Mouse (Mus musculus): ENCODE results near the gene Mylk.
A peak's percentile ranks its signal among the peaks of the same experiment; 100 is the strongest.

Mylk gene

DNA sequence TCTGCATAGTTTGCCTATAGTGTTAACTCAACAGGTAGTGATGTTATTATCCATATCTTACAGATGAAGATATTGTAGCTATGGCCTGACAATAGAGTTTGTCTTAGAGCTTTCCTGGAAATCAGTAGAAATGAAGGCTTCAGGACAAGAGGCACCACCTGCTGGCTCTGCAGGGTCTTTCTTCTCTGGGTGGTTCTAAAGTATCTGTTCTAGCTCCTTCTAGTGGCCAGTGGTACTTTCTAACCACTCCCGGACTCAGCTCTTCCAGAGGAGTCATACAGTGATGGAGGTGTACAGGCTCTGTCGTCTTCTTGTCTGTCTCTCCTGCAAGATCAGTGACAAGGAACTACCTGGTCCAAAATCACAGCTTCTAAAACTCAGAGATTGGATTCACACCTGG is 230.5 kb downstream of the Mylk start:
- DNase-seq (ENCODE audit: extremely low read depth, low read depth, low spot score): no peak

DNA sequence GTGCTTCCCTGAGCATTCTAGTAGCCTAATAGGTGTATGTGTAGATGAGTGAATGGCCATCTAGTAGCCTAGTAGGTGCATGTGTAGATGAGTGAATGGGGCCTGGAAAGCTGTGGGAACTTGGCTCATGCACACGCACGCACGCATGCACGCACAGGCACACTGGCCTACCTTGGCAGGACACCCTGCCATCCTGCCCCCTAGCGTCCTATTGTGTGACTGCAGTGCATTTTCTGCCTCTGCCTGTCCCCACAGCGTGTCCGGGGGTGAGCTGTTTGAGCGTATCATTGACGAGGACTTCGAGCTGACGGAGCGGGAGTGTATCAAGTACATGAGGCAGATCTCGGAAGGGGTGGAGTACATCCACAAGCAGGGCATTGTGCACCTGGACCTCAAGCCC is 231.6 kb downstream of the Mylk start:
- no peak for DNase-seq (ENCODE audit: extremely low read depth, low read depth, low spot score)

DNA sequence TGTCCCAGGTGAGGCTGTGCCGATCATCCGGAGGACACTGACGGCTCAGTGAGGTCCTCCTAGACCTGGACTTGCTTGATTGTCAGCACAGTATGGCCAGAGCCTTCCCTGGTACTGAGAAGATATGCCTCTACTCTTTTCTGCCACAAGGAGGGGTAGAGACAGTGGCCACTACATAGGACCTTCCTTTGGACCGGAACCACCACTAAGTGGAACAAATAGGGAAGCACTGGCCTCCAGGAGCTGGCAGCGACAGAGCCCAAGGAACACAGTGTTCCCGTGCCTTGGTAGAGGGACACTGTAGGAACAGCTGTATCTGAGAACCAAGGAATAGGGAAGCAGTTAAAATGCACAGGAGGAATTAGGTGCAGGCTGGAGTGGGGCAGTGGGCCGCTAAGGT is 233.0 kb downstream of the Mylk start:
- no peak for DNase-seq (ENCODE audit: extremely low read depth, low read depth, low spot score)

DNA sequence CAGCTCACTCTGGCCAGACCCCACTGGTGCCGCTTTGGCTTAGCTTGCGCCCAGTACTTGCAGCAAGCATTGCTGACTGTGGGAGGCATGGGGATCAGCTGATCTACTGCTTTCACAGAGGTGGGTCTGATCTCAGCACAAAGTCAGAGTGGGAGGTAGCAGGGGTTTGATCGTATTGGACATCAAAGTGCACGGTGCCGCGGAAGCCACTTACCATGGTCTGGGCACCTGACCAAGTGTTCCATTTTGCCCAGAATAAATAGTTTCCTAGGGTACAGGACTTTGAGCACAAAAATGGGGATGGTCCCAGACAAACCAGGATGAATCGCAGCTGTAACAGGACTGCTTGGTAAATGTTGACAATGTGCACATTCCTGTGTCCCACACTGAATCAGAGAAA is 236.0 kb downstream of the Mylk start:
- no peak for DNase-seq (ENCODE audit: extremely low read depth, low read depth, low spot score)

DNA sequence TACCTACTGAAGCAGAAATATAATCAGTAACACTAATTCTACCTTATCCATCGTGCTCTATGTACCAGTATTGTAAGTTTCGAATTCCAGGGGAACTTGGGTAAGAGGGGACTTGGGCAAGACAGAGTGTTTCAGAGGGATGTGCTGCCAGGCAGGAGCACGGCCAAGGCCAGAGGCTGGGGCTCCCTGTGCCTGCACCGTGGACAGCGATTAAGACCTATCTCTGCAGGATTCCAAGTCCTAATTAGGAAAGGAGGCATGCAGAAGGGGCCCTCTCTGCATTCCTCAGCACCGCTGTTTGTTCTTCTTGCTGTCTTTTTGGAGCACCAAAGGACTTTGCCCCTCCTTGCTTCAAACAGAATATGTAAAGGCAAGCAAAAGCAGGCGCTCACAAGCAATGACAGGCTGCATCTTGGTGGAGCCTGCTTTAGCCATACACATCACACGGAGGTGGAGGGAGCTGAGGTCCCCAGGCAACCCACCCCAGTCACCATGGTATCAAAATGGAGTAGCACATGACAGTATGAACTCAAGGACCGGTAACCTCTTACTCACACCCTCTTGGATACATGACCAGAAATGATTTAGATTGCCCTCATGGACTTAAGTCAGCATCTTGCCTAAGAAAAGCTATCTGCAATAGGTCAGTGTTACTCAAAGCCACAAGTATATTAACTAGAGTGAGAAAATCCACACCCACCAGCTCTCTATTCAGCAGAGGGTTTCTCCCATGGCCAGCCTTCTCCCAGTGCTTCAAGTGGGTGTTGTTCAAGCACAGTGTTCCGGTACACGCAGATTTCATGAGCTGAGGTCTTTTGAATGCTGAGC is 239.4 kb downstream of the Mylk start:
- peak; percentile 96 for DNase-seq (ENCODE audit: extremely low read depth, low read depth, low spot score)

DNA sequence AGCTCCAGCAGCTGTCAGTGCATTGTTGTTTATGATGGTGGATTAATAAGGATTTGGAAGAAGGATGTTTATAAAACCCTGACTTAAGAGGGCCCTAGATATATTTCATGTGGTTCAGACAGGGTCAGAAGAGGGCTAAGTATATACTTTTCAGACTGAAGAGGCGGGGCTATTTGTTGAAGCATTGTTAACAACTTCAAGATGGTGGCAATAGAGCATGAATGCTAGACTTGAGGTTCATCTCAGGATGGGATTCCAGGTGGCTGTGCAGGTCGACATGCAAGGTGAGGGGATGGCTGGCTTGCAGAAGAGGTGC is 240.0 kb downstream of the Mylk start:
- DNase-seq (ENCODE audit: extremely low read depth, low read depth, low spot score): no peak

DNA sequence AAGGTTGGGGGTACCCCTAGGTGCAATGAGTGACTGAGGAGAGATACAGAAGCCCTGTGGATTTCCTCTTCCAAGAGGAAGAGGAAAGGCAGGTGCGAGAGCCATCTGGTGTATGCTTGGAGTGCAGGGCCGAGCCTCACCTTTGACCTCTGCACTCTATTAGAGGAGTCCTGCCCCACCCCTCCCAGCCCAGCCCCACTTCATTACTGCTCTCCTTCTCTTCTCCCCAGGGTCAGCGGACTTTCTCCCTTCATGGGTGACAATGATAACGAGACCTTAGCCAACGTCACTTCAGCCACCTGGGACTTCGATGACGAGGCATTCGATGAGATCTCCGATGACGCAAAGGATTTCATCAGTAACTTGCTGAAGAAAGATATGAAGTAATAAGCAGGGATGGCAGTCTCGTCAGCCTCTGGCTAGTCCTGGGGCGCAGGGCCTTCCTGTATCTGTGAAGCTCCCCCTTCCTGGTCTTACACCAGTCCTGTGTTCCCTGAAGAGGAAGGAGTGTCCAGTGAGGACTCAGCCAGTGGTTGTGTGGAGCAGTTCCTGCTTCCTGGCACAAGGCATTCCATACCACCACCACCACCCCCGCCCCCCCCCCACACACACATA is 241.3 kb downstream of the Mylk start:
- peak; percentile 56 for DNase-seq (ENCODE audit: extremely low read depth, low read depth, low spot score)

DNA sequence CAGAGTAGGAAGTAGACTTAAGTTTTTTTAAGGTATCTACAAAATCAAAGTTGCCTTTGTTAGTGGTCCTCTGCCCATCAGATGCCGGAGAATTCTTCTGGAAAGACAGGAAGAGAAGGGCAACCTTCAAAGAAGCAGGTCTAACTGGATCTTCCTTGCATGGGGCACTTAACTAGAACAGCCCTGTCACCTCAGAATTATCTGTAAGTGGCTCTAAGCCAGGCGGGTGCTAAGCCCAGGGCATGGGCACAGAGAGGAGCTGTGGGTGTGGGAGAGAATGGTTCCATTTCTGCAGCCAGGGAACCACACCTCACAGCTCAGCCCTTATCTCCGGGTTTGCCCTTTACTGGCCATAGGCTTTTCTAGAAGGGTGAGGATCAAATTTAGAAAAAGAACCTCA is 246.4 kb downstream of the Mylk start:
- peak; percentile 82 for DNase-seq (ENCODE audit: extremely low read depth, low read depth, low spot score)

DNA sequence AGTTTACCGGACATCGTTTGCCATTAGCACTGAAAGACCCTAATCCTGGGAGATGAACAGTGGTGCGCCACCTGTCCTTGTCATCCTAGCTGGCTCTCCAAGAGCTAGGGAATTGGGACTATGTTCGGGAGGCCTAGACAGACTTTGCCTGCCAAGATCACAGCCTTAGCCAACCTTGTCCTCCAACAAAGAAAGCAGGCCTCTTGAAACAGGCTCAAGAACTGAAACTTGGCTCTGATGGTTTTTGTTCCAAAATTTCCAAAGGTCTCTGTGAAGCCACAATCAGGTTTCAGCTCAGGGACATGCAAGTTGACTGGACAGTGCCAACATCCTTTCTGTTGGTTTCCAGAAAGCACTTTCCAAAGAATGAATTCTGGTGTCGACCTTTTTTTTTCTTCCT is 247.8 kb downstream of the Mylk start:
- DNase-seq (ENCODE audit: extremely low read depth, low read depth, low spot score): peak; percentile 52

DNA sequence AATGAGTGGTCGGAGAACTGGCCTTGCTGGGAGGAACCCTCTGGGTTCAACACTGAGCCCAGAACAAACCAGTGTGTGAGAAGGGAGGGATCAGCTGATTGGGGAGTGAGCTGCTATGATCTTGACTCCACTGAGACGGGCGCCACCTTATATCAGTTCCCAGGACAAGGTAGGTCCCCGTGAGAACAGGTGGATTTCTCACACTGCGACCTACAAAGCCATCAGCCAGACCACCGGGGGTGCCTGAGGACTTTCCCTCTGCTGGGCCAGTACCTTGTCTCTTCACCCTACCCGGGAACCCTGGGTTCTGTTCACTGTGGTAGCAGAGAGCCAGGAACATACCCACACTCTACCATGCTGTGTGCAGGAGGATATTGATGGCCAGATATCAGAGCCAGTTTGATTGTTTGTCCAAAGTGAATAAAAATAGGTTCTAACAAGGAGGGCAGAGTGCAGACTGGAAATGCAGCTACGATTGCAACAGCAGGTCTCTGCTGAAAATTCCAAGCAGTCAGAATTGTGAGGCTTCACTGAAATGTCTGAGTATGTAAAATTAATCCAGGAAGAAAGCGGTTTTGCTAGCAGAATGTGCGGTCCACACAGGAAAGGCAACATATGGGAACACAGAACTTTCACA is 248.8 kb downstream of the Mylk start:
- no peak for DNase-seq (ENCODE audit: extremely low read depth, low read depth, low spot score)

DNA sequence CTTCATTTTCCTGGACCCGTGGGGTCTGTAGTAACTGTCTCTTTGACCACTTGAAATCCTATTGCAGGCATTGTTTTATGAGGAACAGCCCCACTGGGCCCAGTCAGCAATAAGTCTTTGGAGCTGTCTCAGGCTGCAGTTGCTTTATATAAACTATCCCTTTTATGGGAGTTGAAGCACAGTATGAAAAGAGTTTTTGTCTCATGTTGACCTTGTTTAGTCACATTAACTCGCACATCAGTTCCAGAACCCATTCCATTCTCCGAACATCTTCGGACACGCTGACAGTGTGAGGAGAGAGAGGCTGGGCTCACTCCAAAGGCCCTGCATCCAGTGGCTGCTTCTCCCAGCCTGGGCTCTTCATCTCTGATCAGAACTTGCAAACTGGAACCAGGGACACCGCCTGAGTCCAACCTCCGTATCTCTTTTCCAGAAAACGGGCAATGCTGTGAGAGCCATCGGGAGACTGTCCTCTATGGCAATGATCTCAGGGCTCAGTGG is 249.7 kb downstream of the Mylk start:
- no peak for DNase-seq (ENCODE audit: extremely low read depth, low read depth, low spot score)

DNA sequence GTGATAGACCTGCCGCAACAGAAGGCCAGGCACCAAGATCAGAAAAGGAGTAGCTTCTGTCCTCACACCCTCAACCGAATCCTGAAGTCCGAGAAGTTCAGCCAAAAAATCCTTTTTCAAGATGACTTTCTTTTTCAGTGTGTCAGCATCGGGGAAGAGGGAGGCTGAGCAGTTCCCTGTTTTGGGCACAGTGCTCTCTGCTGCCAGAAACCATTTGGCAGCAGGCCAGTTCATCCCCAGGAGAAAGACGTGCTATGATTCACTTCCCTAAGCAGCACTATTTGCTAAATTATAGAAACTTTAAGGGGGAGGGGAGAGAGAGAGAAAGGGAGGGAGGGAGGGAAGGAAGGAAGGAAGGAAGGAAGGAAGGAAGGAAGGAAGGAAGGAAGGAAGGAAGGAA is 251.1 kb downstream of the Mylk start:
- DNase-seq (ENCODE audit: extremely low read depth, low read depth, low spot score): no peak

DNA sequence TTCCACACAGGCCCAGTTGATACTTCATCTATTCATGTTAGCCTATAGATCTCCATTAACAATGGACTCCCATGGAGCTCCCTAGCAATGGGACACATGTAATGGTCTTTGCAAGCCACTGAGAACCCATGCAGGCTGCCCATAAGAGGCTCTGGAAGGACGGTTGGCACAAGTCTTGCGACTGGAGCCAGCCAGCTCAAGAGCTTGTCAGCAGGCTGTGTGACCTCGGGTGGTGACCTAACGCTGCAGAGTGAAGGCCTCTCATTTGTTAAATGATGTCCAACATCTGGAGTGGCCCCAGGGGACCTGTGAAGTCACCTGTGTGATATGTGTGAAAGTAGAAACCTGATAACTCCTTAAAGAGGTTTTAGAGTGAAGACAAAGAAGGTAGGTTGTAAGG is 252.0 kb downstream of the Mylk start:
- DNase-seq (ENCODE audit: extremely low read depth, low read depth, low spot score): no peak

DNA sequence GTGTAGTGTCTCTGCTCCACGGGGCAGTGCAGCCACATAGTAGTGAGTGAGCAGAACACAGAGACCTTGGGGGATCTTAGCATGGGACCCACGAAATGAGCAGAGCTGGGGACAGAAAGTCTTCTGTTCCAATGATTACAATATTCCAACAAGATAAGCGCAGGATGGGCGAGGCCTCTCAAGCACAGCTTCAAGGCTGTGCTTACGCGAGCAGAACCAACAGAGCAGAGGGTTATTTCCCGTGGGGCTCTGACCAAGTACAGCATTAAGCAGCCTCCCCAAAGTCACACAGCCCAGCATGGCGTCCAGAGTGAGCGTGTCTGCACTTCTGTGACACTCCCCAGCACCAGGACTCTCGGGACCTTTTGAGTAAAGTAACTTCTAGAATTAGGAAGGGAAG is 252.6 kb downstream of the Mylk start:
- no peak for DNase-seq (ENCODE audit: extremely low read depth, low read depth, low spot score)

DNA sequence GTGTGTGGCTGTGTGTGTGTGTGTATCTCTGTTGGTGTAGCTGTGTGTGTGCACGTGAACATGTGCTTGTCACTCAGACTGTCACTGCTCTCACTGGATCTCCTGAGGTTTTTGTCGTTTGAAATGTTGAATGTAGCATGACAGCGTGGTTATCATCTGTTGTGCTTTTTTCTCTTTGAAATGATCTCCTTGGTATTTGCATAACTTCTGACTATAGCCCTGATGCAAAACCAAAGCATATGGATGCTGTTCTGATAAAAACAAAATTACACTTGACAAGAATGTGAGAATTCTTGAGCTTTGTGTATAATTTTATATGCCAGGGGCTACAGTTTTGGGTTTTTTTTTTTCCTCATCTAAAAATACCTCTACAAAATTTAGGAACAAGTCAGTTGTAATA is 254.0 kb downstream of the Mylk start:
- DNase-seq (ENCODE audit: extremely low read depth, low read depth, low spot score): no peak

DNA sequence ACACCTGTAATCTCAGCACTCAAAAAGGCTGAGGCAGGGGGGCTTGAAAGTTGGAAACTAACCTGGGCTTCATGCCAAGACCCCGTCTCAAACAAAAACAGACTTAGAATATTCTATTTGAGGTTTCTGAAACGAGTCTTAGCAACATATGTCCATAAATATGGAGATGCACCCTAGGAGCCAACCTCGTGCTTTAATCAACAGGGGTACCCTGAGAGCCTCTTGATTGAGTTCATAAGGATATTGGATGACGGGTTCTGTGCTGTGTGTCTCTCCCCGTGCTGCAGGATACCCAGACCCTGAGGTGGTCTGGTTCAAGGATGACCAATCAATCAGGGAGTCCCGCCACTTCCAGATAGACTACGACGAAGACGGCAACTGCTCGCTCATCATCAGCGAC is 255.0 kb downstream of the Mylk start:
- no peak for DNase-seq (ENCODE audit: extremely low read depth, low read depth, low spot score)

DNA sequence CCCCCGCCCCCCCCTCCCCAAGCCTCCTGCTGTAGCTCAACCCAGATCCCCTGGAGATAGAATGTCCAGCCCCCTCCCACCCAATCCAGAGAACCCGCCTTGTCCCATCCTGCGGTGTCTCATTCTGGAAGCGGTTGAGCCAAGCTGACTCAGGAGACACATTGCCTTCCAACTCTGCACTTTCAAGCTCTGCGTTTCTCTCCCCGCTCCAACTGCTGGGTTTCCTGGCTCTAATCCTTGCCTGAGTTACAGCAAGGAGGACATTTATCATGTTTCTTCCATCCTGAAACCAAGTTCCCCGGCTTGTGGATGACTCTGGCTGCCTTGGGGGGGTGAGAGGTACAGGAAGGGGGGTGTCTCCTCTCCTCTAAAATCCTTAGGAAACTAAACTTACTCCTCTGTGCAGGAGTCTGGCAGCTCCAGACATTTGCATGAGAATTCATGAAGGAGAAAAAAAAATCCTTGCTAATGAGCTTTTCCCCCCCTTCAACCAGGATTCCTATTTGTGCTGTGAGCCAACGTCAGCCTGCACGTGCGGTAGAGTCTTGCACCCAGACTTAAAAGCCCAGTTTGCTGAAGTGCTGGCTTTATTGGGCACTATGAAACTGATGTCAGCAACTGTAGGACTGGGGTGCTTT is 256.0 kb downstream of the Mylk start:
- no peak for DNase-seq (ENCODE audit: extremely low read depth, low read depth, low spot score)

DNA sequence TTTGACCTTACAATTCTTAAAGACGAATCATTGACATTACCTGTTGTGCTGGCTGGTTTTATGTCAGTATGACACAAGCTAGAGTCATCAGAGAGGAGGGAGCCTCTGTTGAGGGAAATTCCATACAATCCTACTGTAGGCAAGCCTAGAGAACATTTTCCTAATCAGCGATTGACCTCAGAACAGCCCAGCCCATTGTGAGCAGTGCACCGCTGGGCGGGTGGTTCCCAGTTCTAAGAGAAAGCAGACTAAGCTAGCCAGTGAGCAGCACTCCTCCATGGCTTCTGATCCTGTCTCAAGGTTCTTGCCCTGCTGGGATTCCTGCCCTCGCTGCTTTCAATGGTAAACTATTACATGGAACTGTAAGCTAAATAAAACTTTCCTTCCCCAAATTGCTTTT is 259.3 kb downstream of the Mylk start:
- no peak for DNase-seq (ENCODE audit: extremely low read depth, low read depth, low spot score)

DNA sequence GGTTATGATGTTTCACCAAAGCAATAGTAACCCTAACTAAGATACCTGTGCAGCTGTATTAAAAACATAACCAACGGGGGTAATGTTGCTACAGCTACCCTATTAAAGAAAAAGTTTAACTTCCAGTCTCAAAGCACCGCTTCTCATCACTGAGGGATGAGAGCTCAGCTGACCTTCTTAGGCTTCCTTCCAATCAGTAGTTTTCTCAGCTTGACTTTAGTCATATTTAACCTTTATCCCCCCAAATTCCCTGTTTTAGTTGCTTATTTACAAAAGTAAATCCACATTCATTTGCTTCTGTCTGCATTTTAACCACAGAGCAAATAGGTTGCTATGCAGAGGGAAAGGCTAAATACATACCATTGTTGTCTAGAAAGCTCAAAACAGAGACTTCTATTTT is 259.7 kb downstream of the Mylk start:
- no peak for DNase-seq (ENCODE audit: extremely low read depth, low read depth, low spot score)

DNA sequence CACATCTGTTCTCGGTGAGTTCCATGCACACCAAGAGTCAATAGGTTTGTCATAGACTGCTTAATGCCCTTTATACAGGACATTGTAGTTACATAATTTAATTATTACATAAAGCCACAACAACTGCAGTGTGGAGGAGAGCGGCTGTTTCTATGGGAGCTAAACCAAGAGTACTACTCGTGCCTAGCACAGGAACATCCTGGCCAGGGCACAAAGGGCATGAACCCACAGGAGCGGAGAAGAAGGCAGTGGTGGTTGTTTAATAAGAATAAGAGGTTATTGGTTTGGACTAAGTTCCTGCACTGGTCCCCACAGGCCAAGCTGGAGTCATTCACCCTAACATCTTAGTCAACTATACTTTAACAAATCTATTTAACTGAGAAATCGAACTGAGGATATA is 261.2 kb downstream of the Mylk start:
- no peak for DNase-seq (ENCODE audit: extremely low read depth, low read depth, low spot score)

DNA sequence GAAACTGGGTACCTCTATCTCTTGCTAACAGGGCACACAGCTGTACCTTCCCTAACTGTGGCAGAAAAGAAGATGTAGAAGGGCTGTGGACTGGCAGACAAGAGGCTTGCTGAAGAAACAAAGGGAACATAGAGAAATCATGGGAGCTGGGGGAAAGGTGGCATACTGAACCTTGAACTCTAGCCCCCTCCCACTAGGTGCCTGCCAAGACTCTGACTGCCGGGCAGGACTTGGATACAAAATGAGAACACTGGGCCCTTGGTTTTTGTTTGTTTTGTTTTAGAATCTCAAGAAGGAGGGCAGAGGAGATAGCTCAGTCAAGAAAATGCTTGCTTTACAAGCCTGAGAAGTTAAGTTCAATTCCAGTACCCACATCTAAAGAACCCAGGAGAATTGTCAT is 262.4 kb downstream of the Mylk start:
- DNase-seq (ENCODE audit: extremely low read depth, low read depth, low spot score): no peak

DNA sequence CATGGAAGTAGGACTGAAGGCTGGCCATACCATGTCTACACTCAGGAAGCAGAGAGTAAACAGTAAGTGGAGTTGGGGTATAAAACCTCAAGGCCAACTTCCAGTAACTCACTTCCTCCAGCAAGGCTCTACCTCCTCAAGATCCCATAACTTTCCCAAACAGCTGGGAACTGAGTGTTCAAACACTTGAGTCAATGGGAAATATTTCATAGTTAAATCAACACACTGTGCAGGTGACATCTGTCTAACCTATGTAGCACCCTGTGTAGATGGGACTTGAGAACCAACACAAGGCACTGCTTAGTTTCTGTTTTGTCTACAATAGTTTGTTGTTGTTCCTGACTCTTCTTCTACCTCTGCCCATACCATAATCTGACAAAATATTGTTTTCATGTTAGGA is 263.4 kb downstream of the Mylk start:
- DNase-seq (ENCODE audit: extremely low read depth, low read depth, low spot score): no peak
